Mouse (Mus musculus) thymus, postnatal 36 days (tissue): ENCODE measurements around the gene Spats2.

Experiments
- DNase-seq, 2 experiments: peaks; one replicate each; pipeline ENCODE4 v3.0.0; 2022; ENCODE audit warnings: mixed read lengths in 2 of 2

Gene Spats2

GRCm38 (mm10) chr15:99098493-99098861 lies 27.2 kb upstream of the Spats2 start:
- DNase-seq, result no peak

- peak; percentile 24 to 39 for DNase-seq
These were observed 26.6 kb upstream of the Spats2 start for GRCm38 (mm10) chr15:99099139-99099556.

- DNase-seq, result no peak
These were observed 25.7 kb upstream of the Spats2 start for GRCm38 (mm10) chr15:99099984-99100383.

GRCm38 (mm10) chr15:99105238-99105637 lies 20.5 kb upstream of the Spats2 start:
- DNase-seq, result no peak

GRCm38 (mm10) chr15:99107866-99108265 lies 17.9 kb upstream of the Spats2 start:
- DNase-seq, result no peak

- no peak for DNase-seq
These were observed 14.6 kb upstream of the Spats2 start for GRCm38 (mm10) chr15:99111139-99111538.

- DNase-seq, result no peak
These were observed 13.9 kb upstream of the Spats2 start for GRCm38 (mm10) chr15:99111809-99112208.

GRCm38 (mm10) chr15:99112843-99113395 lies 12.8 kb upstream of the Spats2 start:
- no peak for DNase-seq

GRCm38 (mm10) chr15:99113396-99113975 lies 12.2 kb upstream of the Spats2 start:
- no peak for DNase-seq

- no peak for DNase-seq
These were observed 11.2 kb upstream of the Spats2 start for GRCm38 (mm10) chr15:99114312-99115064.

GRCm38 (mm10) chr15:99115065-99115423 lies 10.7 kb upstream of the Spats2 start:
- no peak for DNase-seq

GRCm38 (mm10) chr15:99116539-99116938 lies 9.2 kb upstream of the Spats2 start:
- no peak for DNase-seq

- no peak for DNase-seq
These were observed 4.9 kb upstream of the Spats2 start for GRCm38 (mm10) chr15:99120814-99121213.

GRCm38 (mm10) chr15:99122642-99123041 lies 3.1 kb upstream of the Spats2 start:
- DNase-seq, result no peak

- DNase-seq, result peak; percentile 62 to 64
These were observed 532 bp downstream of the Spats2 start for GRCm38 (mm10) chr15:99126081-99126815.

- no peak for DNase-seq
These were observed 1.2 kb downstream of the Spats2 start for GRCm38 (mm10) chr15:99126816-99127365.

- DNase-seq, result no peak
These were observed 2.3 kb downstream of the Spats2 start for GRCm38 (mm10) chr15:99127851-99128522.

GRCm38 (mm10) chr15:99129441-99129840 lies 3.7 kb downstream of the Spats2 start:
- DNase-seq, result peak in 1 of 2 experiments; percentile 9

- DNase-seq, result peak in 1 of 2 experiments; percentile 13
These were observed 4.5 kb downstream of the Spats2 start for GRCm38 (mm10) chr15:99129956-99130910.

- DNase-seq, result no peak
These were observed 12.7 kb downstream of the Spats2 start for GRCm38 (mm10) chr15:99138389-99138788.

- DNase-seq, result peak; percentile 22 to 33
These were observed 14.0 kb downstream of the Spats2 start for GRCm38 (mm10) chr15:99139669-99140068.
